Mouse (Mus musculus): ENCODE data around the gene Bex4. TPM values are rescaled to one million over a fixed set of nuclear protein-coding genes. Genes with fewer than 3 reads are reported as not detected.

Gene Bex4
- total and polyA plus RNA-seq, 2 experiments from 2014 or later, result 92.9 to 204 TPM

- DNase-seq (no peak), ATAC-seq (no peak)
- no peaks in the 10 kb centered on the region for H3K9me3 ChIP-seq (ENCODE audit: low read length)
- H3K4me1 ChIP-seq (ENCODE audit: insufficient read depth), result no peaks in the 10 kb centered on the region
- no peak overlapping the region for H3K9ac ChIP-seq
- H3K4me2 ChIP-seq (ENCODE audit: low read depth), result no peak overlapping the region
- no peak overlapping the region for H3K4me3 ChIP-seq (ENCODE audit: low read depth, low read length)
- no peaks in the 10 kb centered on the region for H3K36me3 ChIP-seq (ENCODE audit: insufficient read depth)
- H3K27me3 ChIP-seq (ENCODE audit: insufficient read depth, low read length), result no peaks in the 10 kb centered on the region
- TF ChIP-seq CTCF (IDR thresholded peaks at IDR 0.05; ENCODE audit: low read depth), result no peak
- WGBS, result 91% methylated on average over 2 of the region's 2 CpGs
- no peak overlapping the region for H3K27ac ChIP-seq (ENCODE audit: low read depth, low read length)
These were observed 4.9 kb downstream of the Bex4 start for GRCm38 (mm10) chrX:136143711-136144110.

DNA sequence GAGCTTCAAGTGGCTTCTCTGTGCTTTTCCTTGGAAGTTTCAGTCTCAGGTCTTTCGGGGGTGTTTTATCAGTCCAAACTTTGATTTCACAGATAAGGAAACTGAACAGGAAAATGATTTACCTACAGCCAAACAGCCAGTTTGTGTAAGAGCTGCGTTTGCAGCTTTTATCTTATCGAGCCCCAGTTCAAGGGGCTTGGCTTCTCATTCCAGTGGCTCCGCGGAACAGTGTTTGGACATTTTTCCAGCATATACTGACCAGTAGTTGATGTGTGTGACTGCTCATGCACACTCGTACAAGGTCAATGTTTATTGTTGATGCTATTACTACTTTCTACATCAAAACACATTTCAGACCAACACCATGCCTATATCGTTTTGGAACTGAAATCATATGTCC lies 5.4 kb downstream of the Bex4 start:
- Histone ChIP-seq H3K27ac (ENCODE audit: low read depth, low read length) (no peak overlapping the region), H3K9me3 (ENCODE audit: low read length) (no peaks in the 10 kb centered on the region), H3K9ac (no peak overlapping the region), H3K4me3 (ENCODE audit: low read depth, low read length) (no peak overlapping the region), H3K4me2 (ENCODE audit: low read depth) (no peak overlapping the region), H3K4me1 (ENCODE audit: insufficient read depth) (no peaks in the 10 kb centered on the region), H3K36me3 (ENCODE audit: insufficient read depth) (no peaks in the 10 kb centered on the region), H3K27me3 (ENCODE audit: insufficient read depth, low read length) (no peaks in the 10 kb centered on the region)
- ATAC-seq (no peak), DNase-seq (no peak)
- WGBS, result 81% methylated on average over 7 of the region's 7 CpGs
- no peak for TF ChIP-seq CTCF (IDR thresholded peaks at IDR 0.05; ENCODE audit: low read depth)

DNA sequence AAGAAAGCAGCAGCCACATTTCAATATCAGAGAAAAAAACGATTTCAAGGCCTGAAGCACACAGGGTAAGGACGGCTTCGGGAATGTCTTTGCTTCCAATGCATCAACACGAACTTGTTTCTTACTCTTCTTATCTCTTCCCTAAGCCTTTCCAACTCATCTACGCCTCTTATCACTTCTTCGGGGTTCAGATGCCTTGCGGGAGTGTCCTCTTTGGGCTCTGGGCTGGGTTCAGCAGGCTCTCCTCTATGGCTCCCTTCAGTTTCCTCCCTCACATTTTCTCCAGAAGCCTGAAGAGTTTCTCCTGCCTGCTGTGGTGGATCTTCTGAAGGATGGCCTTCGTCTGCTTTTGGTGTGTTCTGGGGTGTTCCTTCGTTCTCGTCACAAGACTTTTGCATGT lies 31.8 kb downstream of the Bex4 start:
- DNase-seq, result no peak
- Histone ChIP-seq H3K27ac (ENCODE audit: low read depth, low read length) (no peak overlapping the region), H3K4me2 (ENCODE audit: low read depth) (peak overlapping the region; percentile 49), H3K4me1 (ENCODE audit: insufficient read depth) (no peaks in the 10 kb centered on the region), H3K36me3 (ENCODE audit: insufficient read depth) (no peaks in the 10 kb centered on the region), H3K9ac (no peak overlapping the region), H3K27me3 (ENCODE audit: insufficient read depth, low read length) (no peaks in the 10 kb centered on the region), H3K9me3 (ENCODE audit: low read length) (no peaks in the 10 kb centered on the region), H3K4me3 (ENCODE audit: low read depth, low read length) (peak overlapping the region; percentile 52)
- TF ChIP-seq CTCF (IDR thresholded peaks at IDR 0.05; ENCODE audit: low read depth), result no peak
- no peak for ATAC-seq
- WGBS, result 65% methylated on average over 10 of the region's 10 CpGs

DNA sequence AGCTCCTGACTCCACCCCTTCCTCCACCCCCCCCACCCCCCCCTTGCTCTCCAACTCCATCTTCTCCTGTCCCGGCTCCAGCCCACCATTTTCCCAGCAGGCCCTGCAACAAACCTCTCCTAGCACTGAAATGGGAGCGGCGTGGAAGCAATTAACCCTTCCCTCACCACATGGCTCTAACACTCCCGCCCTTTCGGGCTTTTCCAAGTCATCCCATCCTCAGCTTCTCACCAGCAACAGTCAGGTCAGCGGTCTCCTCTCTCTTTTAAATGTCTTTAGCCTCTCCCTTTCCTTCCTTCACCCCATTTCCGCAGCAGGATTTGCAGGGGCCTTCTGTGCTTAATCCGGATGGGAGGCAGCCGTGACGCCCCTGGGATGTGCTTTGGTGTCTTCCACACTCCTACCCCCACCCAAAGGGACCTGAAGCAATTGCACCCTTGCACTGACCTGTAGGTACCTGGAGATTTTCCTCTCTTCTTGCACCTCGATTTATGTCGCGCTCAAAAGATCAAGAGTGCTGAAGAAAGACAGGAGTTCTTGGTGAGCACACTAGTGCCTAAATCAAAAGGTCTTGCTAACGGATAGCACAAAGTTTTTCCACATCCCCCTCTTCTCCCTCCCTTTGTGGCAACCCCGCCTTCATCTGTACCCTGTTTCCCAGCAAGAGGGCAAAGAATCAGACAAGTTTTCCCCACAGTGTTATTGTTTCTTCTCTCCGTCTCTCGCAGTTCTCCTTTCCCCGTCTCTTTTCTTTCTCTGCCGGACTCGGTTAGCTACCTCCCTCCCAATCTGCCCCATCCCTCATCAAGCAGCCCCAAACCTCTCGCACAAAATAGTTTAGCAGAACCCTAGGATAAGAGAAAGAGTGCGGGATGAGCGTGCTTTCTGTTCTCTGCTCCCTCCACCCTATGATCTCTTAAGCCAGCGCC lies 32.7 kb downstream of the Bex4 start:
- ATAC-seq (peak; percentile 73), DNase-seq (peak; percentile 71)
- Histone ChIP-seq H3K4me3 (ENCODE audit: low read depth, low read length) (peak overlapping the region; percentile 52), H3K9ac (peak overlapping the region; percentile 57), H3K27me3 (ENCODE audit: insufficient read depth, low read length) (no peaks in the 10 kb centered on the region), H3K9me3 (ENCODE audit: low read length) (no peaks in the 10 kb centered on the region), H3K4me1 (ENCODE audit: insufficient read depth) (no peaks in the 10 kb centered on the region), H3K36me3 (ENCODE audit: insufficient read depth) (no peaks in the 10 kb centered on the region), H3K4me2 (ENCODE audit: low read depth) (peak overlapping the region; percentile 49), H3K27ac (ENCODE audit: low read depth, low read length) (peak overlapping the region; percentile 83)
- peak; percentile 18; the same call in 1 of the 2 replicates for TF ChIP-seq CTCF (IDR thresholded peaks at IDR 0.05; ENCODE audit: low read depth)
- WGBS, result 23% methylated on average over 24 of the region's 24 CpGs

DNA sequence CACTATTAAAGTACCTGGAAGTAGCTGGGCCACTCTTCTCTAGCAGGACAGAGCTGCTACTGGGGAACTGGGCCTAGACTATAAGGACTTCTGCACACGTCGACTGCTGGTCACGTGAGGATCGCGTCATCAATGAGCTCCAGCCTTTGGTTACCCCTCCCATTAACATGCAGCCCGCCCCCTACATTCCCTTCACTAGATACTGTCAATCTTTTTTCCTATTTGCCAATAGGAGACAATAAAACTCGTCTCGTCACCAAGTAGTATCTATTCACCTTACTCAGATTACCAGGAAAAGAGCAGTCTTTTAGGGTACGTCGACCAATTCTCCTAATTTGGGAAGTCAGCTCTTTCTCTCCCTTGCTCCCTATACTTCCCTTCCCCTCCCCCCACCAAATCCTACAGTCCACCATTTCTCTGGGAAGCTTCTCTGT lies 33.3 kb downstream of the Bex4 start, which contains the start of gene Tceal8:
Tceal8 (minus strand) TSS at position 225 of the 434 bp plus-strand sequence.
- no peaks in the 10 kb centered on the region for H3K27me3 ChIP-seq (ENCODE audit: insufficient read depth, low read length)
- H3K36me3 ChIP-seq (ENCODE audit: insufficient read depth), result no peaks in the 10 kb centered on the region
- DNase-seq, result peak; percentile 90
- 26% methylated on average over 10 of the region's 10 CpGs for WGBS
- H3K9me3 ChIP-seq (ENCODE audit: low read length), result no peaks in the 10 kb centered on the region
- peak within 1 kb of the TSS; percentile 57 for H3K9ac ChIP-seq
- H3K27ac ChIP-seq (ENCODE audit: low read depth, low read length), result peak within 1 kb of the TSS; percentile 83
- peak within 1 kb of the TSS; percentile 49 for H3K4me2 ChIP-seq (ENCODE audit: low read depth)
- peak; percentile 27; the same call in 1 of the 2 replicates for TF ChIP-seq CTCF (IDR thresholded peaks at IDR 0.05; ENCODE audit: low read depth)
- H3K4me3 ChIP-seq (ENCODE audit: low read depth, low read length), result peak within 1 kb of the TSS; percentile 52
- H3K4me1 ChIP-seq (ENCODE audit: insufficient read depth), result no peaks in the 10 kb centered on the region
- peak; percentile 96 for ATAC-seq

DNA sequence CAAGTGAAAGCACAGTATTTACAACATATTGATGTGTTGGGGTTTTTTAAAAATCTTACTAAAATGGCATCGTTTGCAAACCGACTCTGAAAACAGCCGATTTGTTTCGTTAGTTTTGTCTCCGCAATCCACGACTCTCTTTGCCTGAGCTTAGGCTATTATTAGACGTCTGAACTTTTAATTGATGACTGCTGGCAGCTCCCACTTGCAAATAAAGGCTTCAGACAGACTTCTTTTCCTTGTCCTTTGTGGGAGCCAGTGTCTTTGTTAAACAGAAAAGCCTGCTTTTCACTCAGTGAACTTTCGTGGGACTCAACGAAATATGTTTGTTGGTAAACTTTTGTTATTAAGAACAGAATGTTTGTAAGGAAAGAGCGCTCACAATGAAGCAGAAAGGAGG lies 34.0 kb downstream of the Bex4 start:
- Histone ChIP-seq H3K4me2 (ENCODE audit: low read depth) (peak overlapping the region; percentile 49), H3K36me3 (ENCODE audit: insufficient read depth) (no peaks in the 10 kb centered on the region), H3K4me1 (ENCODE audit: insufficient read depth) (no peaks in the 10 kb centered on the region), H3K27ac (ENCODE audit: low read depth, low read length) (peak overlapping the region; percentile 83), H3K27me3 (ENCODE audit: insufficient read depth, low read length) (no peaks in the 10 kb centered on the region), H3K4me3 (ENCODE audit: low read depth, low read length) (peak overlapping the region; percentile 52), H3K9me3 (ENCODE audit: low read length) (no peaks in the 10 kb centered on the region), H3K9ac (peak overlapping the region; percentile 45)
- ATAC-seq (no peak), DNase-seq (peak; percentile 10)
- TF ChIP-seq CTCF (IDR thresholded peaks at IDR 0.05; ENCODE audit: low read depth), result no peak
- WGBS, result 34% methylated on average over 10 of the region's 10 CpGs

DNA sequence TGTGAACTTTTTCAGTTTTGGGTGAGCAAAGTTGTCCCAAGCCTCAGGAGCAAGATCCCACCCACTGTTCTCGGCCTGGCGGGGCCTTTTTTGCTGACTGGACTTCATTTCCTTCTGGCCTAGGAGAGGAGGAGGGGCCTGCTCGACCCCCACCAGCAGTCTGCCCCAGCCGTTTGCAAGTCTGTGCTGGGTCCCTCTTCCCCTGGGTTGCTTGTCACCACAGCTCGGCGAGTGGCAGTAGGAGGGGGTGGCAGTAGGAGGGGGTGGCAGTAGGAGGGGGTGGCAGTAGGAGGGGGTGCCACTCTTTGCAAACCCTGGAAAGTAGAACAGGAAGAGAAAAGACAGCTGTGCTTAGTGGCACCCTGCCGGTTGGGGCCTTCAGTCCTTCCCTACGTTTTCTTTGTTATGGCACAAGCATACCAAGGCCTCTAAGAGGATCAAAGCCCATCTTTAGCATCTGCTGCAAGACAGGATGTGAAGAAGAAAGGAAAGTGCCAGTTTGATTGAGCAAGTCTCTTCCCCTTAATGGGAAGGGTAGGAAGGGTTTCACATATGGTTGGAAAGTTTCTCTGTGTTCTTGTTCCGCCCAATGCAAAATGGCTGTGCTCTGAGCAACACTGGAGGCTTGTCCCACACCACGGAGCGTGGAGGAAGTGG lies 42.2 kb downstream of the Bex4 start:
- TF ChIP-seq CTCF (IDR thresholded peaks at IDR 0.05; ENCODE audit: low read depth), result no peak
- Histone ChIP-seq H3K9ac (no peak overlapping the region), H3K27ac (ENCODE audit: low read depth, low read length) (no peak overlapping the region), H3K27me3 (ENCODE audit: insufficient read depth, low read length) (no peaks in the 10 kb centered on the region), H3K9me3 (ENCODE audit: low read length) (no peaks in the 10 kb centered on the region), H3K36me3 (ENCODE audit: insufficient read depth) (no peaks in the 10 kb centered on the region), H3K4me1 (ENCODE audit: insufficient read depth) (no peaks in the 10 kb centered on the region), H3K4me3 (ENCODE audit: low read depth, low read length) (no peak overlapping the region), H3K4me2 (ENCODE audit: low read depth) (no peak overlapping the region)
- WGBS, result 43% methylated on average over 11 of the region's 11 CpGs
- DNase-seq, result no peak
- ATAC-seq, result no peak

Data from forebrain, postnatal 0 days (tissue).